Mouse (Mus musculus) CH12.LX (cell line): ENCODE data around the gene Nutm1.

ENCODE experiments used
- CTCF ChIP-seq, 2 experiments: IDR thresholded peaks in 1 of 2; conservative IDR thresholded peaks in 1 of 2; 2 replicates each; pipeline ENCODE4 v1.5.1; 2011 to 2012; ENCODE audit warnings: low read depth in 2 of 2, low read length in 2 of 2, improper control_type of control experiment in 1 of 2, inconsistent platforms in 1 of 2, mild to moderate bottlenecking in 1 of 2, moderate library complexity in 1 of 2
- EP300 ChIP-seq: IDR thresholded peaks from 2 replicates; pipeline ENCODE4 v1.6.1; 2011; ENCODE audit warnings: low read length, improper control_type of control experiment
- GABPA ChIP-seq: IDR thresholded peaks from 2 replicates; pipeline ENCODE4 v1.6.1; 2012; ENCODE audit warnings: low read depth, low read length, improper control_type of control experiment, inconsistent platforms; ENCODE audit not compliant: insufficient replicate concordance
- KAT2A ChIP-seq: IDR thresholded peaks from 2 replicates; pipeline ENCODE4 v1.6.1; 2012; ENCODE audit warnings: low read length, improper control_type of control experiment, inconsistent platforms; ENCODE audit not compliant: insufficient replicate concordance
- MAZ ChIP-seq: IDR thresholded peaks from 2 replicates; pipeline ENCODE4 v1.6.1; 2012; ENCODE audit warnings: low read depth, mild to moderate bottlenecking, inconsistent platforms, low read length, improper control_type of control experiment, moderate library complexity
- MXI1 ChIP-seq: IDR thresholded peaks from 2 replicates; pipeline ENCODE4 v1.6.1; 2011; ENCODE audit warnings: mild to moderate bottlenecking, low read depth, low read length, improper control_type of control experiment
- NELFE ChIP-seq: IDR thresholded peaks from 2 replicates; pipeline ENCODE4 v1.6.1; 2011; ENCODE audit warnings: low read depth, low read length, improper control_type of control experiment
- POLR2A ChIP-seq: IDR thresholded peaks from 2 replicates; pipeline ENCODE4 v1.6.1; 2011; ENCODE audit warnings: low read depth, mild to moderate bottlenecking, improper control_type of control experiment, low read length
- SMC3 ChIP-seq: IDR thresholded peaks from 2 replicates; pipeline ENCODE4 v1.6.1; 2011; ENCODE audit warnings: low read depth, low read length, improper control_type of control experiment
- ZMIZ1 ChIP-seq: IDR thresholded peaks from 2 replicates; pipeline ENCODE4 v1.6.1; 2012; ENCODE audit warnings: low read depth, mild to moderate bottlenecking, inconsistent platforms, low read length, improper control_type of control experiment

GRCm38 (mm10) chr2:112232623-112233022 lies 26.5 kb downstream of the Nutm1 start:
- no peak for TF ChIP-seq CTCF (conservative IDR thresholded peaks at IDR 0.05 in 1 of 2, IDR thresholded peaks at IDR 0.05 in 1 of 2; ENCODE audit: low read depth in 2 of 2, low read length in 2 of 2)
- no peak for TF ChIP-seq POLR2A
- no peak for TF ChIP-seq SMC3
- no peak for TF ChIP-seq MXI1
- TF ChIP-seq EP300, result no peak
- TF ChIP-seq NELFE, result no peak
- no peak for TF ChIP-seq MAZ
- TF ChIP-seq KAT2A, result no peak
- TF ChIP-seq ZMIZ1, result no peak
- no peak for TF ChIP-seq GABPA
